Mouse (Mus musculus) liver, embryonic 14.5 days (tissue): Measurements from ENCODE around the gene Lpar5.

Source experiments
- CTCF ChIP-seq: IDR thresholded peaks from 2 replicates; pipeline ENCODE4 v1.5.1; 2016; ENCODE audit warnings: antibody characterized with exemption, low read depth, control low read depth
- EP300 ChIP-seq: IDR thresholded peaks from 2 replicates; pipeline ENCODE4 v1.6.1; 2016; ENCODE audit warnings: antibody characterized with exemption, low read depth

- TF ChIP-seq CTCF = no peak
- TF ChIP-seq EP300 = no peak
These were observed 18.0 kb upstream of the Lpar5 start, which contains the start of gene Acrbp for GRCm38 (mm10) chr6:125049678-125050077.
